10 mouse cellular contexts compared by ENCODE assay signal in genomic region chr2:25373431-25373830, GRCm38 (mm10). TPM values are rescaled to one million over a fixed set of nuclear protein-coding genes. Genes with fewer than 3 reads are reported as not detected.
DNase-seq lines count a peak whose midpoint lies in the region; ATAC-seq lines count a peak whose summit lies in the region.
"Had no signal": no experiment of that assay in that cellular context is flagged by ENCODE, and none has a peak within 500 bp of the region (broad histone marks: within the 10 kb centered on the region; RNA-seq: fewer than 3 reads in every experiment).

No protein-coding gene starts in this region.

- peak overlapping the region; percentile 71 for H3K4me3 ChIP-seq in liver, embryonic 11.5 days (ENCODE audit: low read depth, low read length)
- peak overlapping the region; percentile 75 for H3K4me3 ChIP-seq in embryonic facial prominence, embryonic 13.5 days
- peak overlapping the region; percentile 72 for H3K4me3 ChIP-seq in limb, embryonic 11.5 days (ENCODE audit: low read depth, low read length)
- H3K4me3 ChIP-seq in neural tube, embryonic 15.5 days (replicated peaks): peak overlapping the region; percentile 70

- ATAC-seq in liver, embryonic 11.5 days (replicated peaks; ENCODE audit: low FRiP score): no peak
- ATAC-seq in embryonic facial prominence, embryonic 13.5 days (ENCODE audit: insufficient number of reproducible peaks, insufficient read depth, low FRiP score, low TSS enrichment, low read depth): no peak
- ATAC-seq in limb, embryonic 11.5 days (ENCODE audit: insufficient number of reproducible peaks, low FRiP score, low TSS enrichment, low read depth): no peak
- no peak for ATAC-seq in neural tube, embryonic 15.5 days (ENCODE audit: low FRiP score)

- H3K27ac ChIP-seq in liver, embryonic 11.5 days (ENCODE audit: low read depth, low read length): no peak overlapping the region
- no peak overlapping the region for H3K27ac ChIP-seq in embryonic facial prominence, embryonic 13.5 days
- no peak overlapping the region for H3K27ac ChIP-seq in limb, embryonic 11.5 days (replicated peaks; ENCODE audit: low read depth, low read length)
- H3K27ac ChIP-seq in neural tube, embryonic 15.5 days (replicated peaks): no peak overlapping the region

- peaks cover 34% of the 10 kb centered on the region for H3K4me1 ChIP-seq in liver, embryonic 11.5 days (replicated peaks; ENCODE audit: control insufficient read depth, insufficient read depth, low read length)
- H3K4me1 ChIP-seq in embryonic facial prominence, embryonic 13.5 days: peaks cover 29% of the 10 kb centered on the region
- H3K4me1 ChIP-seq in limb, embryonic 11.5 days (ENCODE audit: control insufficient read depth, insufficient read depth, low read length): peaks cover 21% of the 10 kb centered on the region
- peaks cover 18% of the 10 kb centered on the region for H3K4me1 ChIP-seq in neural tube, embryonic 15.5 days

- no peak for DNase-seq in liver, embryonic 11.5 days (ENCODE audit: low spot score)
- DNase-seq in liver: no peak
- DNase-seq in limb, embryonic 11.5 days (ENCODE audit: low spot score): no peak
- DNase-seq in yolk sac, embryonic 10.5 days (ENCODE audit: low spot score): no peak
- DNase-seq in adrenal gland, adult 2 months: no peak
- no peak for DNase-seq in adrenal gland, adult 18-20 months (ENCODE audit: low spot score in 2 of 2)

- no peaks in the 10 kb centered on the region for H3K9me3 ChIP-seq in liver, embryonic 11.5 days (ENCODE audit: control insufficient read depth, low read length)
- no peaks in the 10 kb centered on the region for H3K9me3 ChIP-seq in embryonic facial prominence, embryonic 13.5 days
- H3K9me3 ChIP-seq in limb, embryonic 11.5 days (ENCODE audit: control insufficient read depth, low read length): no peaks in the 10 kb centered on the region
- no peaks in the 10 kb centered on the region for H3K9me3 ChIP-seq in neural tube, embryonic 15.5 days (replicated peaks)

- H3K36me3 ChIP-seq in liver, embryonic 11.5 days (ENCODE audit: control insufficient read depth, insufficient read depth, low read length): peaks cover 22% of the 10 kb centered on the region
- H3K36me3 ChIP-seq in embryonic facial prominence, embryonic 13.5 days: peaks cover 36% of the 10 kb centered on the region
- H3K36me3 ChIP-seq in limb, embryonic 11.5 days (ENCODE audit: control insufficient read depth, insufficient read depth, low read length): peaks cover 18% of the 10 kb centered on the region
- H3K36me3 ChIP-seq in neural tube, embryonic 15.5 days: no peaks in the 10 kb centered on the region

- WGBS in liver, embryonic 11.5 days: 60% methylated on average over 2 of the region's 2 CpGs
- 31% methylated on average over 2 of the region's 2 CpGs for WGBS in embryonic facial prominence, embryonic 13.5 days
- 49% methylated on average over 2 of the region's 2 CpGs for WGBS in limb, embryonic 11.5 days
- WGBS in neural tube, embryonic 15.5 days: 19% methylated on average over 2 of the region's 2 CpGs

- no peaks in the 10 kb centered on the region for H3K27me3 ChIP-seq in liver, embryonic 11.5 days (replicated peaks; ENCODE audit: control insufficient read depth, insufficient read depth, low read length)
- no peaks in the 10 kb centered on the region; the same call in 1 of the 2 replicates for H3K27me3 ChIP-seq in embryonic facial prominence, embryonic 13.5 days
- no peaks in the 10 kb centered on the region for H3K27me3 ChIP-seq in limb, embryonic 11.5 days (ENCODE audit: control insufficient read depth, insufficient read depth, low read length)
- peaks cover 8% of the 10 kb centered on the region for H3K27me3 ChIP-seq in neural tube, embryonic 15.5 days (replicated peaks)

- H3K9ac ChIP-seq in liver, embryonic 11.5 days (ENCODE audit: low read depth, low read length): peak overlapping the region; percentile 75
- peak overlapping the region; percentile 76 for H3K9ac ChIP-seq in embryonic facial prominence, embryonic 13.5 days
- peak overlapping the region; percentile 77 for H3K9ac ChIP-seq in limb, embryonic 11.5 days (ENCODE audit: low read length)
- H3K9ac ChIP-seq in neural tube, embryonic 15.5 days (replicated peaks): peak overlapping the region; percentile 61; the same call in 1 of the 2 replicates

- peak overlapping the region; percentile 78 for H3K4me2 ChIP-seq in liver, embryonic 11.5 days
- H3K4me2 ChIP-seq in embryonic facial prominence, embryonic 13.5 days: peak overlapping the region; percentile 98
- H3K4me2 ChIP-seq in limb, embryonic 11.5 days (ENCODE audit: low read depth, severe bottlenecking): peak overlapping the region; percentile 93
- peak overlapping the region; percentile 99 for H3K4me2 ChIP-seq in neural tube, embryonic 15.5 days

RNA-seq across cellular contexts. Expression of gene Sapcd2, which starts 1.3 kb away (rescaled TPM):
- polyA plus RNA-seq in liver, embryonic 11.5 days (2014; fragmentation: Nextera tagmentation; extraction: Ambion mirVana): 45.3 and 51.0 TPM in 2 replicates
- polyA plus RNA-seq in embryonic facial prominence, embryonic 13.5 days (2015; fragmentation: Nextera tagmentation; extraction: Ambion mirVana): 38.9 and 47.9 TPM in 2 replicates
- polyA plus RNA-seq in limb, embryonic 11.5 days (2014; fragmentation: Nextera tagmentation; extraction: Ambion mirVana): 63.0 and 69.4 TPM in 2 replicates
- 10.6 and 16.3 TPM in 2 replicates for polyA plus RNA-seq in neural tube, embryonic 15.5 days (2015; fragmentation: Nextera tagmentation; extraction: Ambion mirVana)
- total RNA-seq in adrenal gland, adult 2 months (2021): under 1 TPM in 1 of 2 experiments, not detected in 1; 0.23 TPM
- polyA plus RNA-seq in adrenal gland, adult 2 months (2012; rRNA removed): 3.9 and 4.4 TPM in 2 replicates
- total RNA-seq in adrenal gland, adult 18-20 months (2021): not detected
- total RNA-seq: gastrocnemius, adult 18-20 months had no signal

RNA-seq across cellular contexts. Expression of gene Uap1l1, which starts 7.9 kb away (rescaled TPM):
- 15.6 and 17.8 TPM in 2 replicates for polyA plus RNA-seq in liver, embryonic 11.5 days (2014; fragmentation: Nextera tagmentation; extraction: Ambion mirVana)
- 9.9 and 14.9 TPM in 2 replicates for polyA plus RNA-seq in embryonic facial prominence, embryonic 13.5 days (2015; fragmentation: Nextera tagmentation; extraction: Ambion mirVana)
- 8.9 and 9.1 TPM in 2 replicates for polyA plus RNA-seq in limb, embryonic 11.5 days (2014; fragmentation: Nextera tagmentation; extraction: Ambion mirVana)
- polyA plus RNA-seq in neural tube, embryonic 15.5 days (2015; fragmentation: Nextera tagmentation; extraction: Ambion mirVana): 8.5 and 14.0 TPM in 2 replicates
- 10 to 100 TPM; 15.0 to 22.7 TPM for total RNA-seq in adrenal gland, adult 2 months (2021)
- polyA plus RNA-seq in adrenal gland, adult 2 months (2012; rRNA removed): 28.4 and 41.5 TPM in 2 replicates
- 10 to 100 TPM; 18.8 to 20.9 TPM for total RNA-seq in adrenal gland, adult 18-20 months (2021)

RNA-seq across cellular contexts. Expression of gene Dpp7, which starts 17.3 kb away (rescaled TPM):
- polyA plus RNA-seq in liver, embryonic 11.5 days (2014; fragmentation: Nextera tagmentation; extraction: Ambion mirVana): 17.4 and 18.3 TPM in 2 replicates
- polyA plus RNA-seq in embryonic facial prominence, embryonic 13.5 days (2015; fragmentation: Nextera tagmentation; extraction: Ambion mirVana): 23.0 and 25.5 TPM in 2 replicates
- 16.6 and 18.8 TPM in 2 replicates for polyA plus RNA-seq in limb, embryonic 11.5 days (2014; fragmentation: Nextera tagmentation; extraction: Ambion mirVana)
- 24.2 and 27.3 TPM in 2 replicates for polyA plus RNA-seq in neural tube, embryonic 15.5 days (2015; fragmentation: Nextera tagmentation; extraction: Ambion mirVana)
- total RNA-seq in adrenal gland, adult 2 months (2021): 10 to 100 TPM; 34.2 to 38.5 TPM
- polyA plus RNA-seq in adrenal gland, adult 2 months (2012; rRNA removed): 47.1 and 55.0 TPM in 2 replicates
- total RNA-seq in adrenal gland, adult 18-20 months (2021): 10 to 100 TPM; 32.3 to 42.0 TPM

RNA-seq across cellular contexts. Expression of gene Entpd2, which starts 22.2 kb away (rescaled TPM):
- 0.25 and 0.45 TPM in 2 replicates for polyA plus RNA-seq in liver, embryonic 11.5 days (2014; fragmentation: Nextera tagmentation; extraction: Ambion mirVana)
- polyA plus RNA-seq in embryonic facial prominence, embryonic 13.5 days (2015; fragmentation: Nextera tagmentation; extraction: Ambion mirVana): 0.87 and 1.1 TPM in 2 replicates
- not detected in 2 replicates for polyA plus RNA-seq in limb, embryonic 11.5 days (2014; fragmentation: Nextera tagmentation; extraction: Ambion mirVana)
- polyA plus RNA-seq in neural tube, embryonic 15.5 days (2015; fragmentation: Nextera tagmentation; extraction: Ambion mirVana): 9.6 TPM in 2 replicates
- total RNA-seq in adrenal gland, adult 2 months (2021): 1 to 10 TPM; 3.7 to 7.2 TPM
- polyA plus RNA-seq in adrenal gland, adult 2 months (2012; rRNA removed): 21.1 and 24.7 TPM in 2 replicates
- total RNA-seq in adrenal gland, adult 18-20 months (2021): 1 to 10 TPM; 3.2 to 8.3 TPM
- total RNA-seq: megakaryocyte progenitor cell, adult 5-6 weeks had no signal

RNA-seq across cellular contexts. Expression of gene Npdc1, which starts 25.7 kb away (rescaled TPM):
- polyA plus RNA-seq in liver, embryonic 11.5 days (2014; fragmentation: Nextera tagmentation; extraction: Ambion mirVana): 7.0 and 8.1 TPM in 2 replicates
- polyA plus RNA-seq in embryonic facial prominence, embryonic 13.5 days (2015; fragmentation: Nextera tagmentation; extraction: Ambion mirVana): 42.5 and 48.9 TPM in 2 replicates
- polyA plus RNA-seq in limb, embryonic 11.5 days (2014; fragmentation: Nextera tagmentation; extraction: Ambion mirVana): 6.1 and 6.8 TPM in 2 replicates
- 398 and 483 TPM in 2 replicates for polyA plus RNA-seq in neural tube, embryonic 15.5 days (2015; fragmentation: Nextera tagmentation; extraction: Ambion mirVana)
- 100 to 1,000 TPM; 128 to 145 TPM for total RNA-seq in adrenal gland, adult 2 months (2021)
- 685 and 775 TPM in 2 replicates for polyA plus RNA-seq in adrenal gland, adult 2 months (2012; rRNA removed)
- total RNA-seq in adrenal gland, adult 18-20 months (2021): 100 to 1,000 TPM; 125 to 161 TPM
